Comparison of ENCODE assay signal across 21 mouse cellular contexts in the genomic region with DNA sequence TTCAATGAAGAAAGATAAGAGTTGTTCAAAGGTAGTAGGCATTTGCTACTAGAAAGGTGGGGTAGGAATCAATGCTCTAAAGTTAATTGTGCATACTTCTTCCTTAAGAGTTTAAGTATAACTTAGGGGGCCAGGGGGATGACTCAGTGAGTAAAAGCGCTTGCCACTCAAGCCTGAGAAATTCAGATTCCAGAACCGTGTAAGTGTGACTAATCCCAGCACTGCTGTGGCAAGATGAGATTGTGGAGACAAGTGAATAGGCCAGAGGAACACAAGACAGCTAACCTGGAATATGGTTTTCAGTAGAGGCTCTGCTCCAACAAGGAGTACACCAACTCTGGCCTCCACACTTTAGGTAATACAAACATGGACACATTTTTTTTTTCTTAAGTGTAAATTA.
"Had no signal": no experiment of that assay in that cellular context is flagged by ENCODE, and none has a peak within 500 bp of the region (broad histone marks: within the 10 kb centered on the region; RNA-seq: fewer than 3 reads in every experiment).

No protein-coding gene starts in this region.

- H3K27me3 ChIP-seq: kidney, embryonic 15.5 days; limb, embryonic 12.5 days; limb, embryonic 15.5 days; lung, embryonic 15.5 days; midbrain, embryonic 12.5 days; midbrain, embryonic 15.5 days; neural tube, embryonic 12.5 days; neural tube, embryonic 15.5 days had no signal

- ATAC-seq: liver, postnatal 0 days; midbrain, embryonic 15.5 days had no signal

- H3K4me1 ChIP-seq: kidney, embryonic 15.5 days; limb, embryonic 12.5 days; limb, embryonic 15.5 days; lung, embryonic 15.5 days; midbrain, embryonic 12.5 days; midbrain, embryonic 15.5 days; neural tube, embryonic 12.5 days; neural tube, embryonic 15.5 days had no signal

- H3K9me3 ChIP-seq: kidney, embryonic 15.5 days; limb, embryonic 12.5 days; limb, embryonic 15.5 days; lung, embryonic 15.5 days; midbrain, embryonic 12.5 days; midbrain, embryonic 15.5 days; neural tube, embryonic 12.5 days; neural tube, embryonic 15.5 days had no signal

- H3K4me3 ChIP-seq: kidney, embryonic 15.5 days; limb, embryonic 12.5 days; limb, embryonic 15.5 days; lung, embryonic 15.5 days; midbrain, embryonic 12.5 days; midbrain, embryonic 15.5 days; neural tube, embryonic 12.5 days; neural tube, embryonic 15.5 days had no signal

- DNase-seq: kidney, adult 2 months; kidney, postnatal 10 days; kidney, postnatal 36 days; left cerebral cortex, postnatal 4 days; liver, postnatal 0 days; lung, postnatal 14 days; right cerebral cortex, adult 18-20 months; right cerebral cortex, postnatal 14 days; right cerebral cortex, postnatal 4 days; thymus, postnatal 4 days had no signal

- H3K4me2 ChIP-seq: kidney, embryonic 15.5 days; limb, embryonic 12.5 days; limb, embryonic 15.5 days; liver, embryonic 11.5 days; lung, embryonic 15.5 days; midbrain, embryonic 12.5 days; midbrain, embryonic 15.5 days; neural tube, embryonic 12.5 days; neural tube, embryonic 15.5 days had no signal

- H3K9ac ChIP-seq: kidney, embryonic 15.5 days; limb, embryonic 12.5 days; limb, embryonic 15.5 days; liver, embryonic 14.5 days; liver, postnatal 0 days; lung, embryonic 15.5 days; midbrain, embryonic 12.5 days; midbrain, embryonic 15.5 days; neural tube, embryonic 12.5 days; neural tube, embryonic 15.5 days had no signal

- H3K27ac ChIP-seq: kidney, embryonic 15.5 days; limb, embryonic 12.5 days; limb, embryonic 15.5 days; liver, embryonic 14.5 days; lung, embryonic 15.5 days; macrophage; midbrain, embryonic 12.5 days; midbrain, embryonic 15.5 days; neural tube, embryonic 12.5 days; neural tube, embryonic 15.5 days had no signal
